Mouse (Mus musculus): Measurements from ENCODE around the gene Acaa1b.

GRCm38 (mm10) chr9:119158861-119159260 is 2.0 kb upstream of the Acaa1b start, which contains the start of gene Gm47289:
- TF ChIP-seq GATA1 (IDR thresholded peaks at IDR 0.05; ENCODE audit: low read length) = no peak
- no peak for TF ChIP-seq TAL1 (IDR thresholded peaks at IDR 0.05; ENCODE audit: low read length)
